9 mouse cellular contexts compared by ENCODE assay signal in genomic region chr9:32344051-32344450, GRCm38 (mm10). TPM values are rescaled to one million over a fixed set of nuclear protein-coding genes. Genes with fewer than 3 reads are reported as not detected.
DNase-seq lines count a peak whose midpoint lies in the region; ATAC-seq and TF ChIP-seq lines count a peak whose summit lies in the region.
"Had no signal": no experiment of that assay in that cellular context is flagged by ENCODE, and none has a peak within 500 bp of the region (broad histone marks: within the 10 kb centered on the region; RNA-seq: fewer than 3 reads in every experiment).

Kcnj5 (minus strand) TSS chr9:32344350.

- no peak for TF ChIP-seq EP300 in liver, postnatal 0 days (IDR thresholded peaks at IDR 0.05; ENCODE audit: low read depth)

- no peak for TF ChIP-seq CTCF in liver, postnatal 0 days (IDR thresholded peaks at IDR 0.05; ENCODE audit: low read depth)

- H3K4me2 ChIP-seq in embryonic facial prominence, embryonic 11.5 days (ENCODE audit: low read depth, low read length), result peak within 1 kb of the TSS; percentile 31
- H3K4me2 ChIP-seq in liver, postnatal 0 days (ENCODE audit: low read depth, low read length), result peak within 1 kb of the TSS; percentile 52

- H3K9ac ChIP-seq in embryonic facial prominence, embryonic 11.5 days (replicated peaks; ENCODE audit: low read length), result peak within 1 kb of the TSS; percentile 41; the same call in 1 of the 2 replicates
- H3K9ac ChIP-seq in liver, postnatal 0 days (replicated peaks), result no peak within 1 kb of the TSS; the same call in 1 of the 2 replicates

- H3K9me3 ChIP-seq in embryonic facial prominence, embryonic 11.5 days (replicated peaks; ENCODE audit: control insufficient read depth, low read length), result no peaks in the 10 kb centered on the region
- H3K9me3 ChIP-seq in liver, postnatal 0 days (ENCODE audit: low read length), result no peaks in the 10 kb centered on the region

- peaks cover 3% of the 10 kb centered on the region; the same call in 1 of the 2 replicates for H3K4me1 ChIP-seq in embryonic facial prominence, embryonic 11.5 days (ENCODE audit: control insufficient read depth, insufficient read depth, low read length)
- 0 out of 2 replicates have a peak, but pooled peaks cover 2% of the 10 kb centered on the region for H3K4me1 ChIP-seq in liver, postnatal 0 days (ENCODE audit: insufficient read depth)

- WGBS in embryonic facial prominence, embryonic 11.5 days, result under 1% methylated on average over 19 of the region's 20 CpGs
- 1% methylated on average over 19 of the region's 20 CpGs for WGBS in liver, postnatal 0 days (ENCODE audit: insufficient replicate concordance)

- peak; percentile 33 for DNase-seq in cerebellum, adult 11-12 months
- DNase-seq in cerebellum, adult 11 months, result no peak
- no peak for DNase-seq in embryonic facial prominence, embryonic 11.5 days (ENCODE audit: low spot score)
- DNase-seq in heart, postnatal 4 days, result peak; percentile 56
- no peak for DNase-seq in liver, postnatal 0 days
- DNase-seq in ovary, postnatal 36 days (ENCODE audit: low spot score), result no peak
- no peak for DNase-seq in right cerebral cortex, postnatal 10 days (ENCODE audit: low spot score in 2 of 2)
- no peak for DNase-seq in frontal cortex, postnatal 14 days (ENCODE audit: low spot score in 2 of 2)

- no peak for ATAC-seq in embryonic facial prominence, embryonic 11.5 days (replicated peaks; ENCODE audit: insufficient number of reproducible peaks, low FRiP score, low TSS enrichment, low read depth)
- ATAC-seq in liver, postnatal 0 days, result 0 out of 2 replicates have a peak, but pooled peaks have one; percentile 25

- H3K27me3 ChIP-seq in embryonic facial prominence, embryonic 11.5 days (ENCODE audit: control insufficient read depth, insufficient read depth, low read length), result peaks cover 33% of the 10 kb centered on the region
- peaks cover 31% of the 10 kb centered on the region for H3K27me3 ChIP-seq in liver, postnatal 0 days (ENCODE audit: insufficient read depth, low read length)

- no peak within 1 kb of the TSS for H3K27ac ChIP-seq in embryonic facial prominence, embryonic 11.5 days (replicated peaks; ENCODE audit: low read depth, low read length)
- no peak within 1 kb of the TSS for H3K27ac ChIP-seq in liver, postnatal 0 days (ENCODE audit: low read depth)

- no peaks in the 10 kb centered on the region for H3K36me3 ChIP-seq in embryonic facial prominence, embryonic 11.5 days (replicated peaks; ENCODE audit: control insufficient read depth, insufficient read depth, low read depth, low read length)
- no peaks in the 10 kb centered on the region for H3K36me3 ChIP-seq in liver, postnatal 0 days (replicated peaks; ENCODE audit: insufficient read depth, low read length)

- H3K4me3 ChIP-seq in embryonic facial prominence, embryonic 11.5 days (ENCODE audit: low read depth, low read length), result peak within 1 kb of the TSS; percentile 18
- peak within 1 kb of the TSS; percentile 19; the same call in 1 of the 2 replicates for H3K4me3 ChIP-seq in liver, postnatal 0 days (ENCODE audit: low read depth, low read length)

RNA-seq across cellular contexts. Expression of gene Kcnj5, which starts in this region (rescaled TPM):
- 0.14 and 0.25 TPM in 2 replicates for polyA plus RNA-seq in embryonic facial prominence, embryonic 11.5 days (2014; fragmentation: Nextera tagmentation; extraction: Ambion mirVana)
- 10 to 100 TPM; 41.6 to 43.6 TPM for total RNA-seq in heart, postnatal 4 days (2021)
- polyA plus RNA-seq in liver, postnatal 0 days (2015; fragmentation: Nextera tagmentation; extraction: Ambion mirVana), result 0.81 and 0.85 TPM in 2 replicates
- polyA plus RNA-seq: testis, adult 2 months had no signal

Comparison
In these comparisons a context has a peak if more than half of its experiments do, and no peak if none do; other contexts are left out.
1. DNase-seq: peak in cerebellum, adult 11-12 months (single experiment) and heart, postnatal 4 days (single experiment); none in cerebellum, adult 11 months (single experiment), embryonic facial prominence, embryonic 11.5 days (single experiment), liver, postnatal 0 days (single experiment), ovary, postnatal 36 days (single experiment), right cerebral cortex, postnatal 10 days (0 of 2) and frontal cortex, postnatal 14 days (0 of 2).
2. Peak in ATAC-seq, H3K4me3 ChIP-seq and H3K4me2 ChIP-seq in liver, postnatal 0 days; RNA of the gene not detected or under 1 TPM.